Mouse (Mus musculus): Measurements from ENCODE around the gene Clmn. TPM values are rescaled to one million over a fixed set of nuclear protein-coding genes. Genes with fewer than 3 reads are reported as not detected.

The Clmn gene
- total RNA-seq, 2 experiments from 2014 or later = 2.8 to 3.5 TPM

DNA sequence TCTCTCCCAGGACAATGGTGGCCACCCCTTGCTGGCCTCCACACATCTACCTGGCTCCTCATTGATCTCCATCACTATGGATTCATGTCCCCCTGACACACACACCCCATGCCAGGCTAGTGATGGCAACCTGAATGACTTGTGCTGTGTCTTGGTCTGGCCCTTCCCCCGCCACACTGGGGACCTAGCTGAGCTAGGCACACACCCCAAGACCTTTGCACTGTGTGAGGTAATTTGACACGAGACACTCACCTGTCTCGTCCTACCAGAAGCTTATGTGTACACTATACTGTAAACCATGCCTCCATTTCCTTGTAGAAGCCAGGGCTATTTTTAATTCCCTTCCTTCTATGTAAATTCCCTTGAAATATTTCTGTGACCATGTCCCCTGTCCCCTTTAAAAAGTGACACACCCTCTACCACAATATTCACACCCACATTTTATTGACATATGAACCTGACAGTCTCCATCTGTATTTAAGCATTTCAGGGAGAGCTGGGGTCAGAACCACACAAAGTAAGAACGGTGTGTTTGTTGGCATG is 16.7 kb upstream of the Clmn start:
- intact Hi-C loops (cut with DNase I) = no loop called here

DNA sequence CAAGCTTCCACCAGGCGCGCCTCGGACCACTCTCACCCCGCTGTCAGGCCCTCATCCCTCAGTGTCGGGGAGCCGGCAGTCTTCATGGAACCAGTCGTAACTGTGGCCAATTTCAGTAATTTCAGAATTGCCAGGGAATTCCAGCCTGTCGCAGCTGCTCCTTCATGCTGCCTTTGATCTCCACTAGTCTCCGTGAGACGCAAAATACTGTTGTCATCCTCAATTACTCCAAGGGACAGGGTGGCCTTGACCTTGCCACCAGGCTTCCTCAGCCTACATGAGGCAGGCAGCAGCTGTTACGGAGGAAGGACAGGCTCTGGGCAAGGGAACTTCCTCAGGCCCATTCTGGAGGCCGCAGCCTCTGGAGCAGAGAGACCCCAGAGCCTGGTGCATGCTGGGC is 15.5 kb upstream of the Clmn start:
- no peak for DNase-seq (ENCODE audit: low spot score)
- intact Hi-C loops (cut with DNase I) = no loop called here

More for the DNA sequence above, 16.7 kb upstream of the Clmn start:
- DNase-seq (ENCODE audit: low spot score) = no peak

- no peak for DNase-seq (ENCODE audit: low spot score)
- intact Hi-C loops (cut with DNase I) = no loop called here
These were observed 14.7 kb upstream of the Clmn start for GRCm38 (mm10) chr12:104879577-104879989.

DNA sequence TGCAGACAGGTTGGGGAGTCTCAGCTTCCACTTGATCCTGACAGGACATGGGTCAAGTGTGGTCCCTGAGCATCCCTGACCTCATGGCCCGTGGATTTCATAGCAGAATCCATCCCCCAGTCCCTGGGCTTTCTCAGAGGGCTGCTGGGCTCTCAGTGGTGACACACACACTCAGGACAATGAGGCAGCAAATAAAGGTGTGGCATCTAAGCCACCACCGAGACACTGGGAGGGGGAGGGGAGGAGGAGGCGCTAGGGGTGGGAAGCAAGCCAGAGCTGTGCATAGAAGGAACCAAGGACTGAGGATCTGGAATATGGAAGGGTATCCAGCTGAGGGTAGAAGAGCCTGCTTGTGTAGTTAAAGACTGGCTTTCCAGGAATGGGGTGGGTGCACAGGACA is 11.2 kb upstream of the Clmn start:
- intact Hi-C loops (cut with DNase I) = no loop called here
- no peak for DNase-seq (ENCODE audit: low spot score)

GRCm38 (mm10) chr12:104871987-104872386 is 7.1 kb upstream of the Clmn start:
- intact Hi-C loops (cut with DNase I) = no loop called here
- no peak for DNase-seq (ENCODE audit: low spot score)

- intact Hi-C loops (cut with DNase I) = no loop called here
- no peak for DNase-seq (ENCODE audit: low spot score)
These were observed 4.9 kb upstream of the Clmn start for GRCm38 (mm10) chr12:104869737-104870136.

GRCm38 (mm10) chr12:104868430-104868829 is 3.6 kb upstream of the Clmn start:
- DNase-seq (ENCODE audit: low spot score) = no peak
- intact Hi-C loops (cut with DNase I) = no loop called here

GRCm38 (mm10) chr12:104867851-104868250 is 3.0 kb upstream of the Clmn start:
- intact Hi-C loops (cut with DNase I) = no loop called here
- DNase-seq (ENCODE audit: low spot score) = no peak

- DNase-seq (ENCODE audit: low spot score) = no peak
- intact Hi-C loops (cut with DNase I) = no loop called here
These were observed 275 bp upstream of the Clmn start for GRCm38 (mm10) chr12:104865166-104865535.

DNA sequence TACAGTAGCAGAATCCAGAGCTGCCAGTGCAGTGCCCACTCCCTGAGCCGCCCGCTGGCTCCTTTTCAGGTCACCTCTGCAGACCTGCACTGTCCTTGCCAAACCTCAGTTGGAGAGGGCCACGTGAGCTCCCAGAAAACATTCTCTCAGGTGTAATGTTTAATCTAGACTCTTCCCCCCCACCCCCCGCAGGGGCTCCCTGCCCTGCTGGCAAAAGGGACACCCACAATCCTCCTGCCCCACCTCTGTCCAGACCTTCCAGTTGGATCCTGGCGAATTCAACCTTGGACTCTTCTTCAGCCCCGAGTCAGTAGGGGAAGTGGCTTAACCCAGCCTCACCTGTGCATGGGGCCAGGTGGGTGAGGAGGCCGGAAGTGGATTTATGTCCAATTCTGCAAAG is 1.2 kb downstream of the Clmn start:
- intact Hi-C loops (cut with DNase I) = no loop called here

DNA sequence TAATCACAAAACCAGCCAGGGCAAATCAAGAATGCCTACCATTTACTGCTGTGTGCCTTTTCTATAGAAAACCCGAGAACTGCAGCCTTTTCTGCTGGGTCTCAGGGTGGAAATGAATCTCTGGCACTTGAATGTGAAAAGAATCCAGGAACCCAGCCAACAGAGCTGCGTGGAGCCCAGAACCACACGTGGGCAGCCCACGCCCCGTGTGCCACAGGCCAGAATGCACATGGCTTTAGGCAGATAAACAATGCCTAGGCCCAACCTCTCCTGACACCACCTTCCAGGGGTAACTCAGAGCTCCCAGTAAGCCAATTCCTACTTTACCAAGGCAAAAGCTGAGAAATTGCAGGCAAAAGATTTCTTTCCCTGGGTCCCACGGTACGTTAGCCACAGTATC is 5.7 kb downstream of the Clmn start:
- intact Hi-C loops (cut with DNase I) = no loop called here
- no peak for DNase-seq (ENCODE audit: low spot score)

More for the DNA sequence above, 1.2 kb downstream of the Clmn start:
- no peak for DNase-seq (ENCODE audit: low spot score)

DNA sequence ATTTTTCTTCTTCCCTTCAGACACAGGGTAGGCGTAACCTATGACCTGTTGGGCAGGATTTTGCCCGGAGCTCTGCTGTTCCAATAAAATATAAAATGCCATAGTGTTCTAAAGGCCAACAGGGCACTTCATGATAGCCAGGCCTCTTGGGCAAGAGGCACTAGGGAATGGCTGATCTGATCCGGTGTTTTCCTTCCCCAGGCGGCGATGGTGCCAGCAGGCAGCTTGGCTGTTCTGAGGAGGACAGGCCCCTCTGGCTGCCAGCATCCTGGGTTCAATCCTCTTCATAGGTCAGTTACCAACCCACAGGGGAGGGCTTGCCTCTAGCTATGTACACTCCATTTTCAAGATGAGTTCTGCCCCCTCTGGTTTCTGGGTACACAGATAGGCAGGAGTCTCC is 6.1 kb downstream of the Clmn start:
- intact Hi-C loops (cut with DNase I) = no loop called here
- DNase-seq (ENCODE audit: low spot score) = no peak

DNA sequence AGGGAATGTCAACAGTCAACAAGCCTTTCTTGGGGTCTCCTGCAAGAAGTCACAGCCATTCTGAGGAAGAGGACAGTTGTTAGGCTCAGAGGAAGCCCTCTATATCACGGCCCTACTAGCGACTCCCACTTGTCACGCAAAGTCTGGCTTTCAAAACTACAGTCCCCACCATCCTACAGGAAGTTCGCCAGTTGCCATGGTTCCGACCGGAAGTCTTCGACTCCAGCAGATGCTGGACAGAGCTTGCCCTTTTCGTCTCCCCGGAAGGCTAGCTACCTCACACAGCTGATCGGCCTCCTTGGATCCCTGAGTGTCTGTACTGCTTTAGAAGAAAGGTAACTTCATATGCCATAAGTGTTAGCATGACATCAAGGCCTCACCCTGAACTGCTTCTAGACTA is 7.3 kb downstream of the Clmn start:
- intact Hi-C loops (cut with DNase I) = no loop called here
- DNase-seq (ENCODE audit: low spot score) = no peak

- intact Hi-C loops (cut with DNase I) = no loop called here
- DNase-seq (ENCODE audit: low spot score) = no peak
These were observed 8.3 kb downstream of the Clmn start for GRCm38 (mm10) chr12:104856540-104856939.

- intact Hi-C loops (cut with DNase I) = no loop called here
These were observed 9.3 kb downstream of the Clmn start for GRCm38 (mm10) chr12:104855548-104855947.

DNA sequence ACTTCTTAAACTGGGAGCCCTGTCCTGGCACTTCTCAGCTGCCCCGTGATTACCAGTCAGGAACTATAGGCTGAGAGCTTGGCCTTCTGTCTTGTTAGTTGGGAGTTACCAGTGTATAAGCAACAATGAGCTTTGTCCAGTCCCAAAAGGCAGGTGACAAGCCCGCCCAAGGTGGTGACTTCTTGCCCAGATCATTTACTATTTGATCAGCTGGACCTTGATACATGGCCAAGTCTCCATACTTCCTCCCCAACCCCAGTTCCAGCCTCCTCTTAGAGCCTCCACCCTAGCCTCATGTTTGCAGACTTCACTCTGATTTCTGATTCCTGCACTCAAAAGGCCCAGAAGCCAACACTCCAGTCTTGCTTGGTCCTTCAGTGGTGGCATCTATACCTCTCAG is 10.1 kb downstream of the Clmn start:
- intact Hi-C loops (cut with DNase I) = no loop called here
- no peak for DNase-seq (ENCODE audit: low spot score)

More at GRCm38 (mm10) chr12:104855548-104855947, 9.3 kb downstream of the Clmn start:
- no peak for DNase-seq (ENCODE audit: low spot score)

DNA sequence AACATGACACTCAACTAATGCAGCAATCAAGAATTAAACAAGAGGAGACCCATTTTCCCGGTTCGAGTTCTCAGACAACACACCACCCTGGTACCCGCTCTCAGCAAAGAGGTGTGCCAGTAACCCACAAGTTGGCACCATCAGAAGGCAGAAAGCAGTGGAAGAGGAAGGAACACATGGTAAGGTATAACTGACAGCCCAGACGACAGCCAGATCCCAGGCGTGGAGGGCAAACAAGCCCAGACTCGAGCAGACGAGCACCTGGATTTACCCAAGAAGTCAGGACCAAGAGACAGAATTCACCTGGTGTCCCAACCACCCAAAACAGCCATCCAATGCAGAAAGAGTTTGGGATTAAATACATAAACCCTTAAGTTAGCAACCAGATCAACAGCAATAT is 11.5 kb downstream of the Clmn start:
- intact Hi-C loops (cut with DNase I) = no loop called here
- DNase-seq (ENCODE audit: low spot score) = no peak

DNA sequence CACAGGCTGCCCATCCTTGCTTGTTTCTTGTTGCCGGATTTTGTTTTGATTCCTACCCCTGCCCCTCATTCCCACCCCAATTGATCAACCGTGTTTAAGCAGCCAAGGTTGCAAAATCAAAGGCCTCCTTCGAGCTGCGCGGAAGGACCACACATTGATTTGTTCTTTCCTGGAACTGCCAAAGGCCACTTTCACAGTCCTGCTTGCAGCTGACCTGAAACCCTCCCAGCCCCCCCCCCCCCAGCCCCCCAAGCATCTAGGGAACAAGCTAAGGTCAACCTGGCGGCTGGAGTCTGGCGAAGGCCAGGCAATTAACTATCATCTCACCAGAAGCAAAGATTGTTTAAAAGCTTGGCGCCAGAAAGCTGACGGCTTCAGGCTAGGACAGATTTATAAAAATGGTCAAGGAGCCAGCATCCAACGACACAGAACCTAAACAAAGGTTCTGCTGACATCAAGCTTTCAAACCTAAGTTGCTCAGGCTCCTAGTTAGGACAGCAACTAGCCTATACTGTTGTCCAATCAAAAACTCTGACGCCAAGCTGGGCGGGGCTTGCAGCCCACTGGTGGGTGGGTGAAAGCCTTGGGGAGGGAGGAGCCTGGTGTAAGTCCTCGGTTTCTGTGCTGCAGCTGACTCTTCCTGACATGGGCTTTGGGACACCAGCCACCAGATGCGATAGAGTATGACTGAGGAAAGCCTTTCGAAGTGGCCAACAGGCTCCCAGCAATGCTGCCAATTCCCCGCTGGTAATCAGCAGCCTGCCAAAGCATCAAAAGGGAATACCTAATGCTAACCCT is 13.0 kb downstream of the Clmn start:
- intact Hi-C loops (cut with DNase I) = no loop called here
- no peak for DNase-seq (ENCODE audit: low spot score)

GRCm38 (mm10) chr12:104850119-104850518 is 14.8 kb downstream of the Clmn start:
- intact Hi-C loops (cut with DNase I) = no loop called here
- DNase-seq (ENCODE audit: low spot score) = no peak

DNA sequence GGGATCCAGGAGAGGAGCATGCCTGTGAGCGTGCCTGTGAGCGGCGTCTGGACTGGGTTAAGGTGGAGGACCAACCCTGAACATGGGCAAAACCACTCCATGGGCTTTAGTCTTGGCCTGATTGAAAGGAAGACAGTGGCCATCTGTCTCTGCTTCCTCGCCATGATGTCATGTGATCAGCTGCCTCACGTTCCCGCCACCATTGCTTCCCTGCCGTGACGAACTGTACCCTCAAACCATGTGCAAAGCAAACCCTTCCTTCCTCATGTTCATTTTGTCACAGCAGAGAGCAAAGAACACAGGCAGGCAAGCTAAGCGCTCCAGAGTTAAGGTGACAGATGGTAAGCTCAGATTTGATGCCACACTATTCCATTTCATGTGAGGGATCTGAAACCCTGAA is 16.2 kb downstream of the Clmn start:
- intact Hi-C loops (cut with DNase I) = no loop called here

GRCm38 (mm10) chr12:104847227-104847626 is 17.6 kb downstream of the Clmn start:
- no peak for DNase-seq (ENCODE audit: low spot score)
- intact Hi-C loops (cut with DNase I) = no loop called here

More for the DNA sequence above, 16.2 kb downstream of the Clmn start:
- no peak for DNase-seq (ENCODE audit: low spot score)

DNA sequence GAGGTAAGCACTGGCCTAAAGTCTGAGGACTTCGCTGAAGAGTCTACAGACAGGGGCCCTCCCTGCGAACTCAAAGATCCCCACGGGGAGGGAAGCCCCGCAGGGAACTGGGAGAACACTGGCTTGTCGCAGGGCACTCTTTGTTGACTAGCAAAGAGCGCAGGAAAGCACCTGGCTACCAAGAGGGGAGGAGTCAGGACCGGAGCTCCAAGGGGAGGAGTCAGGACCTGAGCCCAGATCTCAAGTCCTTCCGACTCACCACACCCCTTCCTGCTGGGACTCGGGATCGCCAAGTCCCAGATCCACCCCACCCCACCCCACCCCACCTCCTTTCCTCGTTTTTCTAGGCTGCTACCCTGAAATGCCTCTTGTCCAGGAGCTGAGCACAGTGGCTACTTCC is 19.2 kb downstream of the Clmn start:
- DNase-seq (ENCODE audit: low spot score) = peak; percentile 34
- intact Hi-C loops (cut with DNase I) = no loop called here
